Mouse (Mus musculus) myocyte (in vitro differentiated cells): ENCODE data around the gene Tmem82.

Experiments used
- CEBPB ChIP-seq: IDR thresholded peaks from 2 replicates; pipeline ENCODE4 v1.6.1; 2011; ENCODE audit warnings: mild to moderate bottlenecking, moderate library complexity; ENCODE audit not compliant: poor library complexity, insufficient read depth, severe bottlenecking
- E2F4 ChIP-seq: IDR thresholded peaks from one replicate; pipeline ENCODE4 v1.6.1; 2011; ENCODE audit warnings: mild to moderate bottlenecking, control low read depth, moderate library complexity; ENCODE audit not compliant: insufficient read depth
- MAX ChIP-seq: IDR thresholded peaks from one replicate; pipeline ENCODE4 v1.6.1; 2011; ENCODE audit warnings: low read depth, mild to moderate bottlenecking, control low read depth
- MYOD1 ChIP-seq, 3 experiments: IDR thresholded peaks; one replicate each; pipeline ENCODE4 v1.6.1; 2011; ENCODE audit warnings: control low read depth in 2 of 3, low read depth in 2 of 3, mild to moderate bottlenecking in 2 of 3, moderate library complexity in 1 of 3; ENCODE audit not compliant: insufficient read length in 2 of 3, control insufficient read depth in 1 of 3
- MYOG ChIP-seq, 3 experiments: IDR thresholded peaks; one replicate each; pipeline ENCODE4 v1.6.1; 2011; ENCODE audit warnings: control low read depth in 2 of 3, low read depth in 2 of 3, mild to moderate bottlenecking in 2 of 3; ENCODE audit not compliant: insufficient read length in 2 of 3, control insufficient read depth in 1 of 3, insufficient read depth in 1 of 3
- POLR2A ChIP-seq: IDR thresholded peaks from one replicate; pipeline ENCODE4 v1.6.1; 2011; ENCODE audit warnings: low read depth, mild to moderate bottlenecking, control low read depth, moderate library complexity; ENCODE audit not compliant: insufficient read length
- POLR2AphosphoS2 ChIP-seq: IDR thresholded peaks from one replicate; pipeline ENCODE4 v1.6.1; 2011; ENCODE audit warnings: low read depth, control low read depth; ENCODE audit not compliant: insufficient read length
- SRF ChIP-seq: IDR thresholded peaks from one replicate; pipeline ENCODE4 v1.6.1; 2011; ENCODE audit warnings: low read depth; ENCODE audit not compliant: control insufficient read depth, insufficient read length
- TCF12 ChIP-seq: IDR thresholded peaks from one replicate; pipeline ENCODE4 v1.6.1; 2011; ENCODE audit warnings: mild to moderate bottlenecking, control low read depth; ENCODE audit not compliant: poor library complexity, insufficient read depth, severe bottlenecking
- USF1 ChIP-seq: IDR thresholded peaks from one replicate; pipeline ENCODE4 v1.6.1; 2011; ENCODE audit warnings: low read depth, mild to moderate bottlenecking, control low read depth, moderate library complexity

GRCm38 (mm10) chr4:141627502-141627901 lies 9.1 kb upstream of the Tmem82 start:
- no peak for TF ChIP-seq POLR2A
- no peak for TF ChIP-seq POLR2AphosphoS2
- no peak for TF ChIP-seq MAX
- no peak for TF ChIP-seq MYOG (IDR thresholded peaks at IDR 0.05; ENCODE audit: control insufficient read depth in 1 of 3, insufficient read depth in 1 of 3, insufficient read length in 2 of 3, low read depth in 2 of 3)
- TF ChIP-seq CEBPB, result no peak
- no peak for TF ChIP-seq E2F4
- no peak for TF ChIP-seq USF1
- TF ChIP-seq SRF, result no peak
- TF ChIP-seq TCF12, result no peak
- no peak for TF ChIP-seq MYOD1 (IDR thresholded peaks at IDR 0.05; ENCODE audit: control insufficient read depth in 1 of 3, insufficient read length in 2 of 3, low read depth in 2 of 3)
